Mouse (Mus musculus): ENCODE results near the gene Sema4a. TPM values are rescaled to one million over a fixed set of nuclear protein-coding genes. Genes with fewer than 3 reads are reported as not detected.
"Not testable (repeated sequence)": the region's sequence is repeated elsewhere in the genome, so short reads cannot be mapped to it uniquely, and the experiment has no call there.

Gene Sema4a
- polyA plus RNA-seq, 1 experiment from 2014 or later = 29.1 TPM

DNA sequence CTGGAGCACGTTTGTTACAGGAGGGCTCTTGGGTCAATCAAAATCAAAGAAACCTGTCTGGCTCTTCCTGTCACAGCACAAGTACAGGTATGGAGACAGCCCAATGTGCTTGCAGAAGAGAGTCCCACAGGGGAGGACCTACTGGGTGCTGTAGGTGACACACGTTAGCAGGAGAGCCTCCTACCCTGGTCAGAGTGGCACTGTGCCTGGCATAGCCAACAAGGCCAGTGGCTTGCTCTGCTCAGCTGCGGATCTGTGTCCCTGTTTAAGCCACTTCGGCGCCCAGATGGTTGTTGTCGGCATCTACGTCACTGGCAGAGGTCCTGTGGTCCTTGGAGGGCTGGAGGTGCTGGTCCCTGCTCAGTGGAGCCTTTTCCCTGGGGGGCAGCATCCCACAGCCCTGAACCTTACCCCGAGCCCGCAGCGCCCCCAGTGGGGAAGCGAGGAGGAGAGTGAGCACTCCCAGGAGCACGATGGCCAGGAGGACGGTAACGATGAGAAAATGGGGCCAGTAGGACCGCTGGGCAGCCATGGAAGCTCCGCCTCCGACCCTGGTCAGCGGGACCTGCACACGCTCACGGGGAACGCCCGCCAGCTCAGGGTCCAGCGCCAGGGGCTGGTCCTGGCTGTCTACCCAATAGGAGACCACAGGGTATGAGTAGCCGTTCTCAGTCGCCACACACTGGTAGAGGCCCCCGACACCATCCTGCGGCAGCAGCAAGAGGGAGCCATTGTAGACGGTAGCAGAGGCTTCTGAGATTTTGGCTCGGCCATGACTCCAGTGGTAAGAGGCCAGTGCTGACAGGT is 24.4 kb downstream of the Sema4a start:
- Histone ChIP-seq H3K4me3 (ENCODE audit: low read depth, low read length) (0 out of 2 replicates have a peak overlapping the region, but pooled peaks have one; percentile 12), H3K36me3 (ENCODE audit: control insufficient read depth, insufficient read depth) (no peaks in the 10 kb centered on the region), H3K9me3 (replicated peaks; ENCODE audit: control insufficient read depth, low read length) (no peaks in the 10 kb centered on the region), H3K27me3 (ENCODE audit: control insufficient read depth, insufficient read depth, low read depth, low read length) (peaks cover 3% of the 10 kb centered on the region; the same call in 1 of the 2 replicates), H3K4me1 (ENCODE audit: control insufficient read depth, low read depth, low read length) (peaks cover 13% of the 10 kb centered on the region), H3K9ac (ENCODE audit: low read depth, low read length) (no peak overlapping the region), H3K27ac (ENCODE audit: low read length) (no peak overlapping the region), H3K4me2 (ENCODE audit: low read depth, low read length) (peak overlapping the region; percentile 36; the same call in 1 of the 2 replicates)
- 10% methylated on average over 29 of the region's 29 CpGs for WGBS (ENCODE audit: insufficient replicate concordance)
- ATAC-seq (ENCODE audit: low read depth) = peak; percentile 32

DNA sequence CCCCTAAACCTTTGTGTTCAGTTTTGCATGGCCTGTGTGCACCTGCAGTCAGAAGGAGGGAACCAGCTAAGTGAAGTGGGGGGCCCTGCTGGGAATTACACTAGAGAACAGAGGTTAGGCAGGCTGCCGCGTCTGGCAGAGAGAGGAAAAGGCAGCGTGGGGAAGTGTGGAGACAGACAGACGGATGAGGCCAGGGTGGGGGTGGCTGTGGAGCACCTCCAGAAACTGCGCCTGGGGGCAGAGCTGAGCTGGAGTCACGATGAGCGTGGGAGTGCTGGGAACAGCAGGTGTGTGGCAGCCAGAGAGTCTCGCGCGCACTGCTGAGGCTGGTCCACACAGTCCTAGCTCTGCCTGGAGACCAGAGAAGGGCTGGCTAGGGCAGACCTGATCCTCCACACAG is 25.5 kb downstream of the Sema4a start:
- H3K9me3 ChIP-seq (replicated peaks; ENCODE audit: control insufficient read depth, low read length) = no peaks in the 10 kb centered on the region
- ATAC-seq (ENCODE audit: low read depth) = no peak
- peaks cover 5% of the 10 kb centered on the region; the same call in 1 of the 2 replicates for H3K4me1 ChIP-seq (ENCODE audit: control insufficient read depth, low read depth, low read length)
- no peak overlapping the region for H3K4me3 ChIP-seq (ENCODE audit: low read depth, low read length)
- H3K4me2 ChIP-seq (ENCODE audit: low read depth, low read length) = no peak overlapping the region
- H3K27ac ChIP-seq (ENCODE audit: low read length) = no peak overlapping the region
- WGBS (ENCODE audit: insufficient replicate concordance) = 55% methylated on average over 10 of the region's 10 CpGs
- no peak overlapping the region for H3K9ac ChIP-seq (ENCODE audit: low read depth, low read length)
- H3K36me3 ChIP-seq (ENCODE audit: control insufficient read depth, insufficient read depth) = no peaks in the 10 kb centered on the region
- H3K27me3 ChIP-seq (ENCODE audit: control insufficient read depth, insufficient read depth, low read depth, low read length) = peaks cover 3% of the 10 kb centered on the region; the same call in 1 of the 2 replicates

DNA sequence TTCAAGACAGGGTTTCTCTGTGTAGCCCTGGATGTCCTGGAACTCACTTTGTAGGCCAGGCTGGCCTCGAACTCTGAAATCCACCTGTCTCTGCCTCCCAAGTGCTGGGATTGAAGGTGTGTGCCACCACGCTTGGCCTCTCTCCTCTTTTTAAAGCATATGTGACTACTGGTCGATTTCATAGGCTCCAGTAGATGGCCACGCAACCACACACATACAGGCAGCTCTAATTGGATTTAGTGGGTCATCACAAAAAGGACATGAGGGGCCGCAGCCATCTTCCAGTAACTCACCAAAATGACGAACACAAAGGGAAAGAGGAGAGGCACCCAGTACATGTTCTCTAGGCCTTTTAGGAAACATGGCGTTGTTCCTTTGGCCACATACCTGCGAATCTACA is 32.3 kb downstream of the Sema4a start:
- H3K36me3 ChIP-seq (ENCODE audit: control insufficient read depth, insufficient read depth); ATAC-seq (ENCODE audit: low read depth); H3K27ac ChIP-seq (ENCODE audit: low read length); H3K9ac ChIP-seq (ENCODE audit: low read depth, low read length); H3K9me3 ChIP-seq (replicated peaks; ENCODE audit: control insufficient read depth, low read length); H3K27me3 ChIP-seq (ENCODE audit: control insufficient read depth, insufficient read depth, low read depth, low read length); H3K4me3 ChIP-seq (ENCODE audit: low read depth, low read length); H3K4me2 ChIP-seq (ENCODE audit: low read depth, low read length): not testable (repeated sequence)
- 59% methylated on average over 8 of the region's 8 CpGs for whole genome bisulfite sequencing (ENCODE audit: insufficient replicate concordance)
- peaks cover 17% of the 10 kb centered on the region for H3K4me1 ChIP-seq (ENCODE audit: control insufficient read depth, low read depth, low read length)

DNA sequence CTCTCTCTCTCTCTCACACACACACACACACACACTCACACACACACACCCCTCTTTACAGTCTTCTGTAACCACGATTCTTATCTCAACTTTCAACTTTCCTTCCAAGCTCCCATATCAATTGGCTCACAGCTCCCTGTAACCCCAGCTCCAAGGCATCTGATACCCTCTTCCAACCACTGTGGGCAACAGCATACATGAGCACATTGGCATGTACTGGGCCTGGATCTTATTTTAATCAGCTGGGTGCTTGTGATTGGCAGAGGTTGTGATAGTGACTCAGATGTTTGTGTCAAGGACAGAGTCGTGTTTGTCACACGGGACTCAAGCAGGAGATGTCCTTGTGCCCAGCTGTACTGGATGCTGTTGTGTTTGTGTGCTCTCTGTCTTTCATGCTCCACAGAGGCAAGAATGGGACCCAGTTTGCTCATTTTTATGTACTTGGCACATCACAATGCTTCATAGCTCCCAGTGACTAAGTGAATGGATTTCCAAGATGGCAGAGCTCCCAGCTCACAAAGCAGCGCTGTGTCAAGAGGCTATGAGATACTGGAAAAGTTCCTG is 33.6 kb downstream of the Sema4a start:
- Histone ChIP-seq H3K4me1 (ENCODE audit: control insufficient read depth, low read depth, low read length) (peaks cover 24% of the 10 kb centered on the region), H3K27me3 (ENCODE audit: control insufficient read depth, insufficient read depth, low read depth, low read length) (no peaks in the 10 kb centered on the region), H3K4me3 (ENCODE audit: low read depth, low read length) (no peak overlapping the region), H3K9ac (ENCODE audit: low read depth, low read length) (no peak overlapping the region), H3K9me3 (replicated peaks; ENCODE audit: control insufficient read depth, low read length) (no peaks in the 10 kb centered on the region), H3K36me3 (ENCODE audit: control insufficient read depth, insufficient read depth) (no peaks in the 10 kb centered on the region), H3K27ac (ENCODE audit: low read length) (no peak overlapping the region), H3K4me2 (ENCODE audit: low read depth, low read length) (no peak overlapping the region)
- 44% methylated on average over 4 of the region's 4 CpGs for WGBS (ENCODE audit: insufficient replicate concordance)
- no peak for ATAC-seq (ENCODE audit: low read depth)

GRCm38 (mm10) chr3:88425708-88426420 is 35.1 kb downstream of the Sema4a start:
- Histone ChIP-seq H3K36me3 (ENCODE audit: control insufficient read depth, insufficient read depth) (peaks cover 2% of the 10 kb centered on the region), H3K9ac (ENCODE audit: low read depth, low read length) (peak overlapping the region; percentile 31; the same call in 1 of the 2 replicates), H3K27me3 (ENCODE audit: control insufficient read depth, insufficient read depth, low read depth, low read length) (no peaks in the 10 kb centered on the region), H3K27ac (ENCODE audit: low read length) (no peak overlapping the region), H3K4me2 (ENCODE audit: low read depth, low read length) (peak overlapping the region; percentile 64), H3K4me1 (ENCODE audit: control insufficient read depth, low read depth, low read length) (peaks cover 37% of the 10 kb centered on the region), H3K9me3 (replicated peaks; ENCODE audit: control insufficient read depth, low read length) (no peaks in the 10 kb centered on the region), H3K4me3 (ENCODE audit: low read depth, low read length) (peak overlapping the region; percentile 88; the same call in 1 of the 2 replicates)
- ATAC-seq (ENCODE audit: low read depth) = no peak
- WGBS (ENCODE audit: insufficient replicate concordance) = 72% methylated on average over 10 of the region's 10 CpGs

DNA sequence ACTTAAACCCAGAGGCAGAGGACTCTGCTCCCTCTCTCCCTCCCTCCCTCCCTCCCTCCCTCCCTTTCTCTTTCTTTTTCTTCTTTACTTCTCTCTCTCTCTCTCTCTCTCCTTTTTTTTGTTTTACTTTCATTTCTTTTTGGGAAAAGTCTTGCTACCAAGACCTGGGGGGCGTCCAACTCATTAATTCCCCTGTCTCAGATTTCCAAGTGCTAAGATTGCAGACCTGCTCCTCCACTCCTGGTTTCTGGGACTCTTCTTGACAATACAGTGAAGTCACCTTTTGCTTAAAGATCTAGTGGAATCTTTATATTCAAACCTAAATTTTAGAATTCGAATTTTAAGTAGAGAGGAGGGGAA is 35.7 kb downstream of the Sema4a start:
- WGBS (ENCODE audit: insufficient replicate concordance) = 9% methylated on average over 2 of the region's 2 CpGs
- no peaks in the 10 kb centered on the region for H3K27me3 ChIP-seq (ENCODE audit: control insufficient read depth, insufficient read depth, low read depth, low read length)
- no peak overlapping the region for H3K27ac ChIP-seq (ENCODE audit: low read length)
- peak overlapping the region; percentile 31; the same call in 1 of the 2 replicates for H3K9ac ChIP-seq (ENCODE audit: low read depth, low read length)
- peak overlapping the region; percentile 64 for H3K4me2 ChIP-seq (ENCODE audit: low read depth, low read length)
- H3K4me3 ChIP-seq (ENCODE audit: low read depth, low read length) = peak overlapping the region; percentile 88
- peaks cover 7% of the 10 kb centered on the region for H3K36me3 ChIP-seq (ENCODE audit: control insufficient read depth, insufficient read depth)
- H3K9me3 ChIP-seq (replicated peaks; ENCODE audit: control insufficient read depth, low read length) = no peaks in the 10 kb centered on the region
- ATAC-seq (ENCODE audit: low read depth) = no peak
- peaks cover 37% of the 10 kb centered on the region for H3K4me1 ChIP-seq (ENCODE audit: control insufficient read depth, low read depth, low read length)

GRCm38 (mm10) chr3:88424605-88425329 is 36.2 kb downstream of the Sema4a start, which contains the start of gene Slc25a44:
TSS of gene Slc25a44 (minus strand) at chr3:88425139.
- peak within 1 kb of the TSS; percentile 92 for H3K4me2 ChIP-seq (ENCODE audit: low read depth, low read length)
- ATAC-seq (ENCODE audit: low read depth) = peak; percentile 97
- peak within 1 kb of the TSS; percentile 85 for H3K9ac ChIP-seq (ENCODE audit: low read depth, low read length)
- H3K27ac ChIP-seq (ENCODE audit: low read length) = peak within 1 kb of the TSS; percentile 68
- no peaks in the 10 kb centered on the region for H3K27me3 ChIP-seq (ENCODE audit: control insufficient read depth, insufficient read depth, low read depth, low read length)
- H3K4me3 ChIP-seq (ENCODE audit: low read depth, low read length) = peak within 1 kb of the TSS; percentile 88
- no peaks in the 10 kb centered on the region for H3K9me3 ChIP-seq (replicated peaks; ENCODE audit: control insufficient read depth, low read length)
- H3K4me1 ChIP-seq (ENCODE audit: control insufficient read depth, low read depth, low read length) = peaks cover 37% of the 10 kb centered on the region
- peaks cover 11% of the 10 kb centered on the region for H3K36me3 ChIP-seq (ENCODE audit: control insufficient read depth, insufficient read depth)
- under 1% methylated on average over 35 of the region's 35 CpGs for WGBS (ENCODE audit: insufficient replicate concordance)

- H3K27me3 ChIP-seq (ENCODE audit: control insufficient read depth, insufficient read depth, low read depth, low read length) = no peaks in the 10 kb centered on the region
- no peaks in the 10 kb centered on the region for H3K9me3 ChIP-seq (replicated peaks; ENCODE audit: control insufficient read depth, low read length)
- H3K27ac ChIP-seq (ENCODE audit: low read length) = peak overlapping the region; percentile 26
- peak; percentile 7; the same call in 1 of the 2 replicates for ATAC-seq (ENCODE audit: low read depth)
- H3K4me3 ChIP-seq (ENCODE audit: low read depth, low read length) = no peak overlapping the region
- H3K36me3 ChIP-seq (ENCODE audit: control insufficient read depth, insufficient read depth) = peaks cover 14% of the 10 kb centered on the region
- peak overlapping the region; percentile 30 for H3K4me2 ChIP-seq (ENCODE audit: low read depth, low read length)
- WGBS (ENCODE audit: insufficient replicate concordance) = 28% methylated on average over 9 of the region's 9 CpGs
- no peak overlapping the region for H3K9ac ChIP-seq (ENCODE audit: low read depth, low read length)
- peaks cover 43% of the 10 kb centered on the region for H3K4me1 ChIP-seq (ENCODE audit: control insufficient read depth, low read depth, low read length)
Observed at GRCm38 (mm10) chr3:88422020-88422720, 38.8 kb downstream of the Sema4a start.

Data from liver, embryonic 16.5 days (tissue).